Mouse (Mus musculus): ENCODE data around the gene Tmem11. TPM values are rescaled to one million over a fixed set of nuclear protein-coding genes. Genes with fewer than 3 reads are reported as not detected.

Tmem11 gene
- polyA plus RNA-seq (2015; fragmentation: Illumina TruSeq; extraction: RNeasy Lipid Tissue Mini Kit (QIAGEN cat#74804); ENCODE audit: insufficient read depth, low read depth, low replicate concordance) = 9.3 TPM

GRCm38 (mm10) chr11:60878675-60879294 lies at the start of gene Tmem11:
Tmem11 (minus strand) TSS chr11:60879272.

DNA sequence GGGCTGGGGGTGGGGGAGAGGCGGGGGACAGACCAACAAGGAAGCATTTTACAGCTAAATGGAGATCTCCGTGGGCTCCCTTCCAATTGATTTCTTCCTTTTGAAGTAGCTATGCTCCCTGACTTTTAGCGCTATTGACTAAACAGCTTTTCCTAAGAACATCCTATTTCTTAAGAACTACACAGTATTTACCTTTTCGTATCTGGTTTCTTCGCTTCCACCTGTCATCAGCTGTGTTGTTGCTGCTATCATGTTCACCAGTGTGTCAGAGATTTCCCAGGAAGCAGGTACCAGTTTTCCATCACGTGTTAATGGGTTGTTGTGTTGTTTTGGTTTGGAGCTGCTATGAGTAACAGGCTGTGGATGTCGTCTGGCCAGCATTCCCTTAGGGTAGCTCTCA lies 35.4 kb upstream of the Tmem11 start, which contains the start of gene Natd1:
TSS of gene Natd1 (minus strand) at position 260 of the 400 bp plus-strand sequence.

DNA sequence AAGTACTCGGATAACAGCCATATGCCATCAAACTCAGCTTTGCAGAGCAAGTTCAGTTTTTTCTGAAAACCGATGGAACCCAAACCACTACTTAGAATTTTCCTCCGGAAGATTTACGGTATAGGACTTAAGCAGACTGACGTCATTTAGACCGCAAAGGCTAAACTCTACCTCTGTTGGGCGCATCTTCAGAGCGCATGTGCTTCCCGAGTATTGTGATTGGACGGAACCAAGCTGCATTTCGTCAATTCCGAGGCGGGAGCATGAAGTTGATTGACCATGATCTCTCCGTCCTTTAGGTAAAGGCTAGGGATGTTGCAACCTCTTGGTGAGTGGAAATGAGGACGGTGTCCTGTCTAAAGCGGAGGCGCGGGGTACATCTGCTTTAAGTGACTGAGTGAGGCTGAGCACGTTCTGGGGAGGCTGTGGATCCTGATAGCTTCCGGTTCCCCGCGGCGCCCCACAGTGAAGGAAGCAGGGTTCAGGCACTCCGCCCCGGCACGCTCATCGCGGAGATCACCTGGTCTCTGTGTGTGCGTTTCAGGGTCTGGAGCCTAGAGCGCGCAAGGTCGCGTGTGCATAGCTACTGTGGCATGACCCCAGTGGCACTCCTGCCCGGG lies 48.5 kb downstream of the Tmem11 start, which contains the start of gene Dhrs7b:
TSS of gene Dhrs7b (plus strand) at position 199 of the 620 bp plus-strand sequence.

Other genes with a start within 250 kb of the Tmem11 start
- 5.1 TPM for gene Llgl1, start 179.5 kb downstream of the Tmem11 start, polyA plus RNA-seq (2015; fragmentation: Illumina TruSeq; extraction: RNeasy Lipid Tissue Mini Kit (QIAGEN cat#74804); ENCODE audit: insufficient read depth, low read depth, low replicate concordance)
- gene Flii, start 152.0 kb downstream of the Tmem11 start, polyA plus RNA-seq (2015; fragmentation: Illumina TruSeq; extraction: RNeasy Lipid Tissue Mini Kit (QIAGEN cat#74804); ENCODE audit: insufficient read depth, low read depth, low replicate concordance) = 22.9 TPM
- 5.6 TPM for gene Mief2, start 150.9 kb downstream of the Tmem11 start, polyA plus RNA-seq (2015; fragmentation: Illumina TruSeq; extraction: RNeasy Lipid Tissue Mini Kit (QIAGEN cat#74804); ENCODE audit: insufficient read depth, low read depth, low replicate concordance)
- 1.8 TPM for gene Top3a, start 101.9 kb downstream of the Tmem11 start, polyA plus RNA-seq (2015; fragmentation: Illumina TruSeq; extraction: RNeasy Lipid Tissue Mini Kit (QIAGEN cat#74804); ENCODE audit: insufficient read depth, low read depth, low replicate concordance)
- 3.7 TPM for gene Smcr8, start 101.7 kb downstream of the Tmem11 start, polyA plus RNA-seq (2015; fragmentation: Illumina TruSeq; extraction: RNeasy Lipid Tissue Mini Kit (QIAGEN cat#74804); ENCODE audit: insufficient read depth, low read depth, low replicate concordance)
- 0.50 TPM for gene Shmt1, start 67.6 kb downstream of the Tmem11 start, polyA plus RNA-seq (2015; fragmentation: Illumina TruSeq; extraction: RNeasy Lipid Tissue Mini Kit (QIAGEN cat#74804); ENCODE audit: insufficient read depth, low read depth, low replicate concordance)
- gene Dhrs7b, start 48.6 kb downstream of the Tmem11 start, polyA plus RNA-seq (2015; fragmentation: Illumina TruSeq; extraction: RNeasy Lipid Tissue Mini Kit (QIAGEN cat#74804); ENCODE audit: insufficient read depth, low read depth, low replicate concordance) = 4.9 TPM
- gene Natd1, start 35.5 kb upstream of the Tmem11 start, polyA plus RNA-seq (2015; fragmentation: Illumina TruSeq; extraction: RNeasy Lipid Tissue Mini Kit (QIAGEN cat#74804); ENCODE audit: insufficient read depth, low read depth, low replicate concordance) = 2.3 TPM
- 9.0 TPM for gene Map2k3, start 52.8 kb upstream of the Tmem11 start, polyA plus RNA-seq (2015; fragmentation: Illumina TruSeq; extraction: RNeasy Lipid Tissue Mini Kit (QIAGEN cat#74804); ENCODE audit: insufficient read depth, low read depth, low replicate concordance)
- 0.46 TPM for gene Kcnj12, start 143.3 kb upstream of the Tmem11 start, polyA plus RNA-seq (2015; fragmentation: Illumina TruSeq; extraction: RNeasy Lipid Tissue Mini Kit (QIAGEN cat#74804); ENCODE audit: insufficient read depth, low read depth, low replicate concordance)
- gene Tnfrsf13b, start 247.5 kb upstream of the Tmem11 start, polyA plus RNA-seq (2015; fragmentation: Illumina TruSeq; extraction: RNeasy Lipid Tissue Mini Kit (QIAGEN cat#74804); ENCODE audit: insufficient read depth, low read depth, low replicate concordance) = 0.42 TPM

All from pancreas, adult 10 weeks (tissue).